Mouse (Mus musculus) embryo, embryonic 9.5 days (tissue): Measurements from ENCODE around the gene Hrh3.

Experiments
- DNase-seq: peaks from one replicate; pipeline ENCODE4 v3.0.0-alpha.2; 2017; ENCODE audit errors: extremely low spot score

Gene Hrh3

DNA sequence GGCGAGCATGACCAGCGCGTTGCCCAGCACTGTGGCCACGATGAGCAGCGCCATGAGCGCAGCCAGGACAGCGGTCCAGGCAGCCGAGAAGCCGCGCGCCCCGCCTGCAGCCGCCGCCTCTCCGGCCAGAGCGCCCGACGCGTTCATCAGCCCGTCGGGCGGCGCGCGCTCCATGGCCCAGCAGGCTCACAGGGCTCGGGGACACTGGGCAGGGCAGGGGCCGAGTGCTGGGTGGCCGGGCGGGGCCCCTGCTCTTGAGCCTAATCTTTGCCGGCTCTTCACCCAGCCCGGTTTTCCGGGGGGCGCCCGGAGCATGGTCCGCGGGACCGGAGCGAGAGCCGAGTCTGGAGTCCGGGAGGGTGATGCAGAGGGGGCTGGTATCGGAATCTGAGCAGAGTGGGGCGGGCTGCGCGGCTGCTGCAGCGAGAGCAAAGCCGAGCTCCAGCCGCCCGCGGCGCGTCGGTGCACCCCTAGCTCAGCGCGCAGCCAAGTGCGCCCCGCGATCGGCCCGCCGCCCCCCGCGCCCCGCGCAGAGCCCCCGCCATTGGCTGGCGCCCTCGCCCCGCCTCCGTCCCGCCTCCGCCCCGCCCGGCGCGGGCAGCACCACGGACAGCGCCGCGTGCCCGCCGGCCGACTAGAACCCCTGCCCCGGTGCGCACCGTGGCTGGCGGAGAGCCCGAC lies at the start of gene Hrh3:
Hrh3 (minus strand) TSS at position 511 of the 681 bp plus-strand sequence.
- peak; percentile 88 for DNase-seq

DNA sequence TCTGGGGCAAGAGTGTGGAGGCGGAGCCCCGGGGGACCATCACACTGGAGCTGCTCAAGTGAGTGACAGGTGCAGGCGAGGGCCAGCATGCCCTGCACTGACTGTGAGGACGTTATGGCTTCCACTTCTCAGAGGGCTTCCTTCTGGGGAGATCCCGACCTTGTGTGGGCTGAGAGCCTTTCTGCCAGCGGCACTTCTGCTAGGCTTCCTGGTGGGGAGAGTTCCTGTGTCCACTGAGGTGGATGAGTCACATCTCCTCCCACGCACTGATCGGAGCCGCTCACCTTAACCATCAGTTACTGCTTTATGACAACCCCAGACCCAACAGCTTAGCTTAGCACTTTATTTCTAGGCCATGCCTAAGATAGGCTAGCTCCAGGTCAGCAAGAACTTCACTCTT lies 44.3 kb upstream of the Hrh3 start:
- no peak for DNase-seq

GRCm38 (mm10) chr2:180147379-180147778 lies 43.1 kb upstream of the Hrh3 start:
- no peak for DNase-seq

- no peak for DNase-seq
These were observed 41.8 kb upstream of the Hrh3 start for GRCm38 (mm10) chr2:180146091-180146490.

- no peak for DNase-seq
These were observed 31.1 kb upstream of the Hrh3 start for GRCm38 (mm10) chr2:180135414-180135813.

- DNase-seq: no peak
These were observed 29.6 kb upstream of the Hrh3 start for GRCm38 (mm10) chr2:180133911-180134310.

- DNase-seq: no peak
These were observed 28.9 kb upstream of the Hrh3 start for GRCm38 (mm10) chr2:180133231-180133630.

DNA sequence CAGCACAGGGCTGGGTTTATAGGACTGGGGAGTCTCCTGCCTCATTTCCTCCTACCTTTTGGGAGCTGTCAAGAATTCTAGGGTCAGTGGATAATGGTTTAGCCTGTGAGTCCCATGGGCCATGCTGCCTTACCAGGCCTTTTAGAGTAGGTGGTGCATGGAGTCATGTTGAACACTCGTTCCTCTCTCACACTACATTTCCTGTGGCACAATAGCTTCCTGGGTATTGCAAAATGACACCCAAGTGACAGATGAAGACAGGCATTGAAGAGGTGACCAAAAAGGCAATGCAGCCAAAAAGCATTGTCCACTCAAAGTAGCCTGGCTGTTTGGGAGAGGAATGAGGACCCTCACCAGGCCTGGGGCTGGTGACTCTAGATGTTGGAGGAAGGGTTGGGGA lies 23.4 kb upstream of the Hrh3 start:
- no peak for DNase-seq

DNA sequence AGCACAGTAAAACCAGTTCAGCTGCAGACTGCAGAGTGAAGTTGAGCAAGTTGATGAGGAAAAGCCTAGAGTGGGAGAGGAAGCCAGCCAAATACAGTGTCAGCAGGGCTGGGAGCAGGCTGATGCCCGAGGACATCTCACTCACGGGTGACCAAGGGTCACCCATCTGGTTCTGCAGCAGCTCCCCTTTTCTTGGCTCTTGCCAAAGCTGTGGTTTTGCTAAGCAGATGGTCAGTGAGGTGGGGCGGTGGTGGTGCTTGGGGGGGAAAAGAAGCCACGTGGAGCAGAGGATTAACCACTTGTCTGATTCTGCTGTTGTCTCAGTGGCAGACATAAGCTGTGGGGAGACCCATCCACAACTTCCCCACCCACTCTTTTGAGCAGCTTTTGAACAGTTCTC lies 21.9 kb upstream of the Hrh3 start:
- DNase-seq: no peak

- no peak for DNase-seq
These were observed 19.9 kb upstream of the Hrh3 start for GRCm38 (mm10) chr2:180124192-180124591.

GRCm38 (mm10) chr2:180120292-180120761 lies 16.0 kb upstream of the Hrh3 start:
- DNase-seq: no peak

GRCm38 (mm10) chr2:180119439-180120291 lies 15.4 kb upstream of the Hrh3 start:
- peak; percentile 19 for DNase-seq

- DNase-seq: peak; percentile 99
These were observed 14.6 kb upstream of the Hrh3 start, which contains the start of gene Osbpl2 for GRCm38 (mm10) chr2:180118661-180119438. Gene Osbpl2, plus strand, starts transcription at chr2:180119306.

GRCm38 (mm10) chr2:180117485-180118194 lies 13.4 kb upstream of the Hrh3 start:
- DNase-seq: peak; percentile 72

- no peak for DNase-seq
These were observed 12.6 kb upstream of the Hrh3 start for GRCm38 (mm10) chr2:180116741-180117484.

DNA sequence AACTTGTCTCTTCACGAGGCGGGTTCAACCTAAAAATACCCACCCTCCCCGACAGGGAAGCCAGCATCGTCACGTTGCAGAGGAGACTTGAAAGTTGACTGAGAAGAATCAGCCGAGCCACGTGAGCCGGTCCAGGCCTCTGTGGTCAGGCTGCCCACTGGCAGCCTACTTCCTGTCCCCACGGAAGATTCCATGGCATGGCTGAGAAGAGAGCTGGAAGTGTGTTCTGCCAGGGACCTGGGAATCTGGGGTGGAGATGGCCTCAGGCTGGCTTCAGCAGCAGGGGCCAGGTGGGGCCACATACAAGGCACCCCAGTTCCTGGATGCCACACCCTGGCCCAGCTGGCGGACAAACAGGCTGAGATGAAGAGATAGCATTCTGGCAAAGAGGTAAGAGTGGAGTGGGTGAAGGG lies 11.8 kb upstream of the Hrh3 start:
- DNase-seq: no peak

DNA sequence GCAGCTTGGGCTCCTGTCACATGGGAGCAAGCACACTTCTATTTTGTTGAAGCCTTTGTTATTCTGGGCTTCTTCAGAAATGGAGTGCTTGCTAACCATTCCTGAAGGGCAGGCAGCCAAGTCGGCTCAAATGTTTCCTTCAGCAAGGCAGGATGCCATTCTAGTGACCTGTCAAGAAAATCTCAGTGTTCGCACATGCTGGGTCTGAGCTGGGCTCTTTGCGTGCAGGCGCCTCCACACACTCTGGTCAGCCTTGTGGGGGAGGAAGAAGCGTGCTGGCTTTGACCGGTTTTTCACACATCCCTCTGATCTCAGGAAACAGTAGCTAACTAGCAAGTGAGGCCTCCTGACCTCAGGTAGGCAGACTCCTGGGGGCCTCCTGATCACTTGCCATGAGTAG lies 11.0 kb upstream of the Hrh3 start:
- DNase-seq: no peak

GRCm38 (mm10) chr2:180113909-180114890 lies 9.9 kb upstream of the Hrh3 start:
- no peak for DNase-seq

DNA sequence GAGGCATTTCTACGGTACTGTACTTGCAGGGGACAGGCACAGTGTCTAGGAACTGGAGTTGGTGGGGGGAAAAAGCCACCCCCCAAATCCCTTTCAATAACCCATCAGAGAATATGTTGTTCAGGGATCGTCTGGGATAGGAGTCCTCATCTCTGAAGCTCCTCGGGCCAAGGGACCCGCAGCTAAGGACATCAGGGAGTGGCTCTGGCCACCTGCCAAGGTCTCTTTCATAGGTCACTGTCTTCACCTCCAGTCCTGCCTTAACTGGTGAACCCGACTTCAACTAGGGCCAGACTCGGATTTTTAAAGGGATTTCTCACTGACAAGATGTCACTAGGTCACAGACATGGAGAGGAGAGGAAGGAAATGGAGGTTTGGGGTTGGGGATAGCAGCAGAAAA lies 4.0 kb upstream of the Hrh3 start:
- DNase-seq: no peak

GRCm38 (mm10) chr2:180107081-180107480 lies 2.8 kb upstream of the Hrh3 start:
- no peak for DNase-seq
